Comparison of ENCODE assay signal across 8 mouse cellular contexts in genomic region chr1:174502031-174502845, GRCm38 (mm10). TPM values are rescaled to one million over a fixed set of nuclear protein-coding genes. Genes with fewer than 3 reads are reported as not detected.
DNase-seq lines count a peak whose midpoint lies in the region; ATAC-seq and TF ChIP-seq lines count a peak whose summit lies in the region.

No protein-coding gene starts in this region.

- H3K4me3 ChIP-seq in thymus, adult 2 months (ENCODE audit: control insufficient read depth, insufficient read depth, low read length), result 0 out of 2 replicates have a peak overlapping the region, but pooled peaks have one; percentile 0
- peak overlapping the region; percentile 48 for H3K4me3 ChIP-seq in liver, postnatal 0 days (ENCODE audit: low read depth, low read length)

- peaks cover 3% of the 10 kb centered on the region; the same call in 1 of the 2 replicates for H3K27me3 ChIP-seq in thymus, adult 2 months (ENCODE audit: control insufficient read depth, insufficient read depth, low read length)
- peaks cover 27% of the 10 kb centered on the region for H3K27me3 ChIP-seq in liver, postnatal 0 days (ENCODE audit: insufficient read depth, low read length)

- 3% methylated on average over 40 of the region's 40 CpGs for WGBS in thymus, adult 2 months
- 1% methylated on average over 40 of the region's 40 CpGs for WGBS in liver, postnatal 0 days (ENCODE audit: insufficient replicate concordance)

- peak; percentile 27; the same call in 1 of the 2 replicates for ATAC-seq in liver, postnatal 0 days

- H3K9me3 ChIP-seq in liver, postnatal 0 days (ENCODE audit: low read length), result no peaks in the 10 kb centered on the region

- H3K4me1 ChIP-seq in thymus, adult 2 months (replicated peaks; ENCODE audit: control insufficient read depth, insufficient read depth, low read length), result no peaks in the 10 kb centered on the region
- peaks cover 8% of the 10 kb centered on the region; the same call in 1 of the 2 replicates for H3K4me1 ChIP-seq in liver, postnatal 0 days (ENCODE audit: insufficient read depth)

- TF ChIP-seq POLR2A in thymus, adult 2 months (IDR thresholded peaks at IDR 0.05; ENCODE audit: control insufficient read depth, extremely low read depth, insufficient read depth, low read length, poor library complexity), result no peak

- no peak for TF ChIP-seq CTCF in thymus, adult 2 months (IDR thresholded peaks at IDR 0.05; ENCODE audit: borderline replicate concordance, control insufficient read depth, extremely low read depth, insufficient read depth, low read length, poor library complexity)
- TF ChIP-seq CTCF in liver, postnatal 0 days (IDR thresholded peaks at IDR 0.05; ENCODE audit: low read depth), result peak; percentile 16; the same call in 1 of the 2 replicates

- H3K36me3 ChIP-seq in thymus, adult 2 months (ENCODE audit: control insufficient read depth, insufficient read depth, low read length), result no peaks in the 10 kb centered on the region
- no peaks in the 10 kb centered on the region for H3K36me3 ChIP-seq in liver, postnatal 0 days (replicated peaks; ENCODE audit: insufficient read depth, low read length)

- H3K27ac ChIP-seq in thymus, adult 2 months (ENCODE audit: control insufficient read depth, insufficient read depth, low read length), result no peak overlapping the region
- H3K27ac ChIP-seq in liver, postnatal 0 days (ENCODE audit: low read depth), result no peak overlapping the region

- TF ChIP-seq EP300 in liver, postnatal 0 days (IDR thresholded peaks at IDR 0.05; ENCODE audit: low read depth), result no peak

- peak overlapping the region; percentile 70 for H3K4me2 ChIP-seq in liver, postnatal 0 days (ENCODE audit: low read depth, low read length)

- H3K9ac ChIP-seq in liver, postnatal 0 days (replicated peaks), result no peak overlapping the region

- DNase-seq in thymus, adult 2 months, result peak; percentile 14
- no peak for DNase-seq in thymus, postnatal 0 days (ENCODE audit: low spot score)
- peak; percentile 55 for DNase-seq in embryo, embryonic 10 days (ENCODE audit: low spot score)
- peak; percentile 16 to 33 for DNase-seq in gastrocnemius, postnatal 4 days (ENCODE audit: low spot score in 2 of 2)
- peak; percentile 59 to 68 for DNase-seq in layer of hippocampus, adult 8-10 months (ENCODE audit: low spot score in 2 of 2)
- DNase-seq in liver, postnatal 0 days, result peak; percentile 20
- DNase-seq in retina, postnatal 7 days (ENCODE audit: low read depth, low spot score), result peak; percentile 27
- DNase-seq in MN1 (ENCODE audit: low spot score), result no peak

RNA-seq across cellular contexts. Expression of gene Fmn2, which starts 0.6 kb away (rescaled TPM):
- polyA plus RNA-seq in thymus, adult 2 months (2012; rRNA removed), result 0.18 and 0.22 TPM in 2 replicates
- polyA plus RNA-seq in thymus, postnatal 0 days (2015; fragmentation: Nextera tagmentation; extraction: Ambion mirVana), result 0.08 and 0.25 TPM in 2 replicates
- 1 to 10 TPM; 1.9 TPM for total RNA-seq in gastrocnemius, postnatal 4 days (2021)
- 10 to 100 TPM; 61.3 to 99.4 (median 76.7) TPM for total RNA-seq in layer of hippocampus, adult 8-10 months (2022)
- 0.09 and 0.11 TPM in 2 replicates for polyA plus RNA-seq in liver, postnatal 0 days (2015; fragmentation: Nextera tagmentation; extraction: Ambion mirVana)

Comparison
In these comparisons a context has a peak if more than half of its experiments do, and no peak if none do; other contexts are left out.
1. DNase-seq: peak in thymus, adult 2 months (single experiment), embryo, embryonic 10 days (single experiment), gastrocnemius, postnatal 4 days (2 of 2), layer of hippocampus, adult 8-10 months (2 of 2), liver, postnatal 0 days (single experiment) and retina, postnatal 7 days (single experiment); none in thymus, postnatal 0 days (single experiment) and MN1 (single experiment).